Mouse (Mus musculus): ENCODE data around the gene Sept7. TPM values are rescaled to one million over a fixed set of nuclear protein-coding genes. Genes with fewer than 3 reads are reported as not detected.

The Sept7 gene
- 110 and 137 TPM in 2 replicates for polyA plus RNA-seq (2015; fragmentation: Nextera tagmentation; extraction: Ambion mirVana)

DNA sequence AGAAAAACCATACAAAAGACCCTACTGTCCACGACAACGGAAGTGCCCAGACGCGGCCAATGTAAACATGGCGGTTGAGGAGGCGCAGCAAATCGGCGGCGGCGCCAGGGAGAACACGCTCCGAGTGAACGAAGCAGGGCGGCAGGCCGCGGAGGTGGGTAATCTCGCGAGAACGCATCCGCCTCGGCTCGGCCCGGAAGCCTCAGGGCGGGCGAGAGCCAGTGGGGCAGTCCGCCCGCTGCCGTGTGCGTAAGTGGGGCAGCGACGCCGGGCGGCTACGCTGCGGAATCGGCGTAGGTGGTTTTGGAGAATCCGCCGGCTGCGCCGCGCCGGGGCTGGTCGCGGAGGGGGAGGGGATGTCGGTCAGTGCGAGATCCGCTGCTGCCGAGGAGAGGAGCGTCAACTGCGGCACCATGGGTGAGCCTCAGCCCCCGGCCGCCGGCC is at the start of gene Sept7:
Sept7 (plus strand) TSS at position 157 of the 444 bp plus-strand sequence.
- Histone ChIP-seq H3K9ac (peak within 1 kb of the TSS; percentile 99), H3K4me3 (replicated peaks) (peak within 1 kb of the TSS; percentile 98), H3K4me2 (peak within 1 kb of the TSS; percentile 80), H3K9me3 (replicated peaks) (no peaks in the 10 kb centered on the region), H3K4me1 (replicated peaks) (peaks cover 33% of the 10 kb centered on the region), H3K27ac (peak within 1 kb of the TSS; percentile 97), H3K36me3 (no peaks in the 10 kb centered on the region), H3K27me3 (no peaks in the 10 kb centered on the region)
- under 1% methylated on average over 53 of the region's 54 CpGs for WGBS (ENCODE audit: insufficient replicate concordance)
- DNase-seq (peak; percentile 97), ATAC-seq (ENCODE audit: low read depth) (peak; percentile 97)

DNA sequence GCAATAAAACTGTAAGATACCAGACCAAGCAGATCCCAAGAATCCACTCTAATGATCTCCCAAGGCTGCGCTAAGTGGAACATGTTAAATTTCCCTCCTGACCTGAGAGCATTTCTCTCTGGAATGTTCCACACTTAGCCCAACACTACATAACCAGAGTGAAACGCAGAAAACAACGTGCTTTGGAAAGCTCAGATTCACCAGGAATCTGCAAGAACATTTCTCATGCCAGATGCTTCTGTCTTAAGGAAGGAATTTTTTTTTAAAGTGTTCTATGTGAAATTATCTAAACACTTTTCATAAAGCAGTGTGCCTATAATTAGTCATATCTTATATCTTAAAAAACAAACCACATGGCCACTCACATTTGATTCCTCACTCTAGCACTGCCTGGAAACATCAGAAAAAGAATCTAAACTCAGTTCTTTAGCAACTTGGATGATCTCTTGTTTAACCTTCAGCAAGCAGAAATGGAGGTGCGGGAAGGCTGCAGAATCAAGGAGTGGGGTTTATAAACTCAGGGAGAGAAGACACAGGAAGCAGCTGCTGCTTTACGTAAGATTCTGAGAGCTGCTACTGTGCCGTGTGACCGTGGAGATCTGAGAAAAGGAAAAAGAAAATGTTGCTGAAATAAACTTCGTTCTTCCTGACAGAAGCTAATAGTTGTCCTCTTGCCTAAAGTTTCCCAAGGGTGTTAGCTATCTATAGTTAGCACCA is 44.0 kb upstream of the Sept7 start:
- no peak for ATAC-seq (ENCODE audit: low read depth)
- Histone ChIP-seq H3K9me3 (replicated peaks) (no peaks in the 10 kb centered on the region), H3K4me1 (replicated peaks) (no peaks in the 10 kb centered on the region), H3K4me3 (replicated peaks) (no peak overlapping the region), H3K9ac (no peak overlapping the region), H3K27me3 (no peaks in the 10 kb centered on the region), H3K4me2 (no peak overlapping the region), H3K36me3 (no peaks in the 10 kb centered on the region), H3K27ac (no peak overlapping the region)
- no peak for DNase-seq
- WGBS (ENCODE audit: insufficient replicate concordance): 59% methylated on average over 8 of the region's 8 CpGs

DNA sequence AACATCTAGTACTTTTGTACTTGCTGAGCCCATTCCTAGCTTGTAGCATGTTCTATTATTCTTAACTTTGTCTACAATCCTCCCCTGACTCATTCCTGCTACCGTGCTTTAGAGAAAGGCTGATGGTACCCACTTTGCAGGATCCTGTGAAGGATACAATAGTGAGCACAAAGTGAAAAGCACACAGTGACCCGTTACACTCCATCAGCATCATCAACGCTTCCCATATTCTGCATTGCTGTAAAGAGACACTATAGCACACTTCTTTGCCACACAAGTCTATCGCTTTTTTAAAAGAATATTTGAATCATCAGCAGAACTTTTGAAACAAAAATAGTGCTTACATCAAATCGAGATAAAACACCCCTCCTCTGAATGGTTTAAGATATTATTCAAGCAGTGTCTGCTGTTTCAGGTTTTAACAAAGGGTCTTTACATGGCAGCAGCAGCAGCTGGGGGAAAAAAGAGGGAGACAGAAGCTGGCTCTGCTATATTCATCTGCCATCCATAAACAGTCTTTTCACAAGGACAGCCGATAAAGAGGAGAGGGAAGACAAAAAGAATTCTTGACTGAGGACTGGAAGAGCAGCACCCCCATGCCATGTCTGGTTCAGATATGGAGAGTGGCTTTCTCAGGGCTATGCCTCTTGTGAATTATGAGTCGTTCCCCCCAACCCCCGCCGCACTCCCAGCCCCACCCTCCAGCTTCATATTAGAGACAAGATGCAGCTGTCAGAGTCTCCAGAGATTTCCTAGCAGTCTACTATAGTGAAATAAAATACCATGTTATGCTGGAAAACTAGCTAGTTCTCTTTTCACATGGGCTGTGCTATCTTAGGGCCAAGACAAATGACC is 39.7 kb upstream of the Sept7 start:
- H3K9ac ChIP-seq: no peak overlapping the region
- no peak overlapping the region for H3K4me3 ChIP-seq (replicated peaks)
- no peak overlapping the region for H3K27ac ChIP-seq
- peaks cover 3% of the 10 kb centered on the region; the same call in 1 of the 2 replicates for H3K4me1 ChIP-seq (replicated peaks)
- no peaks in the 10 kb centered on the region for H3K36me3 ChIP-seq
- no peaks in the 10 kb centered on the region for H3K27me3 ChIP-seq
- no peaks in the 10 kb centered on the region for H3K9me3 ChIP-seq (replicated peaks)
- no peak for DNase-seq
- 67% methylated on average over 9 of the region's 9 CpGs for WGBS (ENCODE audit: insufficient replicate concordance)
- ATAC-seq (ENCODE audit: low read depth): no peak
- H3K4me2 ChIP-seq: no peak overlapping the region

DNA sequence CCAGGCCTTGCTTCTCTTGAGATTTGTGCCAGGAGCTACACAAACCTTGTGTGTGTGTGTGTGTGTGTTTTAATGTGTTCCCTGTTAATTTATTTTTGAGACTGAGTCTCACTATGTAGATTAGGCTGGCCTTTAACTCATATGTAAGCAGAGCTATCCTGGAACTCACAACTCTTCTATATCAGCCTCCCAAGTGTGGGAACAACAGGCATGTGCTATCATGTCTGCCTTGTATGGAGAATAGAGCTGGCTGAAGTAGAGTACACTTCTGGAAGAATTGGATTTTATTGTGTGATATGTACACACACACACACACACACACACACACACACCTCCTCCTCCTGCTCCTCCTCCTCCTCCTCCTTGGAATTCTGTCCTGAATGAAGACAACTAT is 39.1 kb upstream of the Sept7 start:
- DNase-seq (no peak), ATAC-seq (ENCODE audit: low read depth) (no peak)
- Histone ChIP-seq H3K27me3 (no peaks in the 10 kb centered on the region), H3K9me3 (replicated peaks) (no peaks in the 10 kb centered on the region), H3K4me2 (no peak overlapping the region), H3K27ac (no peak overlapping the region), H3K9ac (no peak overlapping the region), H3K36me3 (no peaks in the 10 kb centered on the region), H3K4me3 (replicated peaks) (no peak overlapping the region), H3K4me1 (replicated peaks) (peaks cover 3% of the 10 kb centered on the region; the same call in 1 of the 2 replicates)

DNA sequence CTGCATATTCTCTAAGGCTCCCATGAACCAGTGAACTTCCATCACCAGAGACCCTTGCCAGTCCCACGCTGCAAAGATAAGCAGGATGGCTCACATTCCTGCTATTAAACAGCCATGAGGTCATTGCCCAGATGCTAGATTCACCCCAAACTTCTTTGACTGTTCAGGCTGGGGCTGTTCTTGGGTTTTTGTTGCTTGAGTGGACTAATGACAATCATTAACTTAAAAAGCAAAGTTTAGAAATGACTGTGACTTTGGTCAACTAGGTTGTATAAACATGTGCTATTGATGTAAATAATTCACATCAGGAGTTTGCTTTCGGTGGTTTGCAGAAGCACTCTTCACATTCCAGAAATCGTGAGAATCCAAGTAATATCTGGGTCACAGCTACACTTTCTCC is 36.8 kb upstream of the Sept7 start:
- Histone ChIP-seq H3K27ac (no peak overlapping the region), H3K4me3 (replicated peaks) (no peak overlapping the region), H3K36me3 (no peaks in the 10 kb centered on the region), H3K4me2 (no peak overlapping the region), H3K9me3 (replicated peaks) (no peaks in the 10 kb centered on the region), H3K4me1 (replicated peaks) (peaks cover 3% of the 10 kb centered on the region; the same call in 1 of the 2 replicates), H3K27me3 (no peaks in the 10 kb centered on the region), H3K9ac (no peak overlapping the region)
- ATAC-seq (ENCODE audit: low read depth) (no peak), DNase-seq (no peak)
- WGBS (ENCODE audit: insufficient replicate concordance): 44% methylated on average over 3 of the region's 3 CpGs

DNA sequence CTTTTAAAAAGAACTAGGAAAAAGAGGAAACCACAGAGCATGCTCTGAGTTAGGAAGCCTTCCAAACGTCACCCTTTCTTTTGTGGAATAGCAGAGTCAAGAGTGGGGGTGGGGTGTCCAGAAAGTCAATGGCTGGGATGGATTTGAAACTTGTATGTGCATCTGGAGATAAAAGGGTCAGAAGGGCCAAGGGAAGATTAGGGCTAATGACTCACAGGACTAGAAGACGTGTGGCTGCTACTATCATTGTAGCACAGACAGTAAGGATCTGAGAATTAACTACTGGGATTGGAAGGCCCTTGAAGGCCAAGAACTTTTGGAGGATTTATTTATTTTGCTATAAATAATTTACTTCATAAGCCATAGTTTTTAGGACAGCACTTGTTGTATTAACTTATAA is 36.0 kb upstream of the Sept7 start:
- ATAC-seq (ENCODE audit: low read depth): no peak

DNA sequence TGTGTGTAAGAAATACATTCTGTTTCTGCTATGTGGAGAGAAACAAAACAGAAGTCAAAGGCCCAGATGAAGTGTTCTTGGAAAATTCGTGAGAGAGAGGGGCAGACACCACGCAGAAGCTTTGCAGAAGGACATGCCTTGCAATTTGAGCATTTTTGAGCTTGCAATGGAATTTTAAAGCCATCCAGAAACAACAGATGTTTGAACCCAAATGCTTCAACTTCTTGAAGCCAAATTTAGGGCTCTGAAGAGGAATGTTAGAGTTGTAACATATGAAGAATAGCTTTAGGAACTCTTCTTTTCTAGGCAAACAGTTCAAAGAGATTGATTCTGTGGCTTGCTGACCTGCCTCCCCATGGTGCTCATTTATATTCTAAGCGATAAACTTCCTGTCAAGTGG is 33.3 kb upstream of the Sept7 start:
- ATAC-seq (ENCODE audit: low read depth) (no peak), DNase-seq (no peak)
- Histone ChIP-seq H3K36me3 (no peaks in the 10 kb centered on the region), H3K27ac (no peak overlapping the region), H3K9ac (no peak overlapping the region), H3K4me1 (replicated peaks) (peaks cover 3% of the 10 kb centered on the region; the same call in 1 of the 2 replicates), H3K4me2 (no peak overlapping the region), H3K9me3 (replicated peaks) (no peaks in the 10 kb centered on the region), H3K27me3 (no peaks in the 10 kb centered on the region), H3K4me3 (replicated peaks) (no peak overlapping the region)
- WGBS (ENCODE audit: insufficient replicate concordance): 48% methylated on average over 3 of the region's 3 CpGs

More for the DNA sequence above, 36.0 kb upstream of the Sept7 start:
- no peaks in the 10 kb centered on the region for H3K27me3 ChIP-seq
- no peak overlapping the region for H3K9ac ChIP-seq
- peaks cover 3% of the 10 kb centered on the region; the same call in 1 of the 2 replicates for H3K4me1 ChIP-seq (replicated peaks)
- WGBS (ENCODE audit: insufficient replicate concordance): 3% methylated on average over 2 of the region's 2 CpGs
- H3K36me3 ChIP-seq: no peaks in the 10 kb centered on the region
- no peak overlapping the region for H3K4me2 ChIP-seq
- no peaks in the 10 kb centered on the region for H3K9me3 ChIP-seq (replicated peaks)
- DNase-seq: no peak
- no peak overlapping the region for H3K4me3 ChIP-seq (replicated peaks)
- no peak overlapping the region for H3K27ac ChIP-seq

DNA sequence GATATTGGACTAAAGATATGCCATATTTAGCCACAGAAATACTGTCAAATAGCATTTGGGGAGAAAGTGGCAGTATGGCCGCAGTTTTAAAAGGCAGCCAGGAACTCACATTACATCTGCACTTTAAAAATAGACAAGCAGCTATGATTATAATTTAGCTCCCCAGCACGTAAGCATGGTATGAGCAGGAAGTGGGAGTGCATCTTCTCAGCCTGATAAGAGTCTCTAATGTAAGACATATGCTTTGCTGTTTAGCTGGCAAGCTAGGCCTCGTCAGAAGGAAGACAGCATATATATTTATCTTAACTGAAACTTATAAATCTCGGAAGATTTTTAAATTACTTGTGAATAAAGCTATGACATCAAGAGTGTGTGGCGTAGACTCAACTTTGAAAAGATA is 32.4 kb upstream of the Sept7 start:
- H3K27ac ChIP-seq: no peak overlapping the region
- no peaks in the 10 kb centered on the region for H3K9me3 ChIP-seq (replicated peaks)
- ATAC-seq (ENCODE audit: low read depth): no peak
- no peaks in the 10 kb centered on the region for H3K27me3 ChIP-seq
- H3K36me3 ChIP-seq: no peaks in the 10 kb centered on the region
- H3K4me1 ChIP-seq (replicated peaks): peaks cover 3% of the 10 kb centered on the region; the same call in 1 of the 2 replicates
- no peak overlapping the region for H3K4me3 ChIP-seq (replicated peaks)
- 29% methylated on average over 5 of the region's 5 CpGs for WGBS (ENCODE audit: insufficient replicate concordance)
- no peak for DNase-seq
- no peak overlapping the region for H3K9ac ChIP-seq
- no peak overlapping the region for H3K4me2 ChIP-seq

DNA sequence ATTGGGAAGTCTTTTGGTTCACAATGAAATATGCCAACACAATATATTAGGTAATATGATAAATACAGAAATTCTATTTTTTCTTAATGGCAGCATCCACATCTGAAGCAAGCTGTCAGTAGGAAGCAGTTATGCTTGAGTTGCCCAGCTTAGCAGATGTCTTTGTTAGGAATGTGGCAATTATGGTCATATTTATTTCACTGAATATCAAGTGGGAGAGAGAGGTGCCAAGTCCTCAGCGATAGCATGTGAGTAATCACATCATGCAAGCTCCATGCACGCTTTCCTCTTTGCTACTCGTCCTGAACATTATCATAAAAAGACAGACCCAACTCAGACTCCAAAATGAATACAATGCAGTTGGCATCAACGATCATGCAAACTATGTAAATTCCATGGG is 27.3 kb upstream of the Sept7 start:
- DNase-seq (no peak), ATAC-seq (ENCODE audit: low read depth) (no peak)
- no peak overlapping the region for H3K4me2 ChIP-seq
- H3K9ac ChIP-seq: no peak overlapping the region
- H3K27ac ChIP-seq: no peak overlapping the region
- 67% methylated on average over 4 of the region's 4 CpGs for WGBS (ENCODE audit: insufficient replicate concordance)
- H3K27me3 ChIP-seq: no peaks in the 10 kb centered on the region
- no peaks in the 10 kb centered on the region for H3K4me1 ChIP-seq (replicated peaks)
- H3K36me3 ChIP-seq: no peaks in the 10 kb centered on the region
- H3K9me3 ChIP-seq (replicated peaks): no peaks in the 10 kb centered on the region
- H3K4me3 ChIP-seq (replicated peaks): no peak overlapping the region

DNA sequence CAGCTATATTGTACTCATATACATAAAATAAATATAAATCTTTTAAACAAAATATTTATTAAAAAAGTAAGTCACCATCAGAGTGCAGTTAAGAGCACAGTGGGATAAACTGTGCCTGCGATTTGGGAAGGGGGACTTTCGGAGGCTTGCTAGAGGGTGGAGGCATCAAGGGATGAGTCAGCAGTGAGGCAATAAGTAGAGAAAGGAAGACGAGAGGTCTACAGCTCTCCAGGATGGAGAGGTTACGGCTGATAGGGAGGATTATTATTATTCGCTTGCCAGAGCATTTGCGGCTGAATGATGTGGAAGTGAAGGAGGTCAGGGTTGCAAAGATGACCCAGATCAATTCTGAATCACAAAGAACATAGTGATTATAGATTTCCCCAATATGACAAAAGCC is 22.5 kb upstream of the Sept7 start:
- no peak for ATAC-seq (ENCODE audit: low read depth)
- Histone ChIP-seq H3K9ac (no peak overlapping the region), H3K9me3 (replicated peaks) (no peaks in the 10 kb centered on the region), H3K27ac (no peak overlapping the region), H3K36me3 (no peaks in the 10 kb centered on the region), H3K4me1 (replicated peaks) (no peaks in the 10 kb centered on the region), H3K4me2 (no peak overlapping the region), H3K4me3 (replicated peaks) (no peak overlapping the region), H3K27me3 (no peaks in the 10 kb centered on the region)
- 61% methylated on average over 6 of the region's 6 CpGs for WGBS (ENCODE audit: insufficient replicate concordance)
- DNase-seq: no peak

DNA sequence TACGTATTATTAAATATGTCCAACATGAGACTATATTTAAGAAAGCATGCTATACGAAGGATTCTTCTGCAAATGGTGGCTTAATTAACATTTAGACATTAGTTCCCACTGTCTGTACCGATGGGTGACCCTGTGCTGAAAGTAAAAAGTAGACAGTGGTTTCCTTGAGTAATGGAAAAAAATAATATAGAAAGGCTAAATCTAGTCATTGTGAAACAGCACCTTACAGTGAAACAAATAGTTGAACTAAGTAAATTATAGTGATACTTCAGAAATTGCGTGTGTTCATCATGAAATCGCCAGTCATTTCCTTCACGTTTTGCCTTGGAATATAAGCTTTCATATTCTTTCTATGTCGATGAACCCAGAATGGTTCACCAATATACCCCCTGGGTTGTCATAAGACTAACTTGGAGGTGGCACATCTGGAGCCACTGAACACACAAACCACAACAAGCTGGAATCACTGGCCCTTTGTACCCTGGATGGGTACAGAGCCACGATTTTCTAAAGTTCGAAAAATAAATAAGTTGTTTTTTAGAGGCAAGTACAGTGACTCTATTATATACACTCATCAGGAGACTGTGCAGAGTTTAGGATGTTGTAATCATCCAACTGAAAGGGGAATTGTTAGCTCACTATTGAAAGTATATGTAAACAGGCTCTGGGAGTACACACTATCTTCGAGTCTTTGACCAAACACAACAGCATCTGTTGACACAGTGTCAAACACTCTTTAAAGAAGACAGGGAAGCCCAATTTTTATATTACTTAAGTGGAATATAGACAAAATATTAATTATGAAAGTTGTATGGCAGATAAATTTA is 21.8 kb upstream of the Sept7 start:
- Histone ChIP-seq H3K9ac (no peak overlapping the region), H3K4me1 (replicated peaks) (no peaks in the 10 kb centered on the region), H3K36me3 (no peaks in the 10 kb centered on the region), H3K4me2 (no peak overlapping the region), H3K9me3 (replicated peaks) (no peaks in the 10 kb centered on the region), H3K27me3 (no peaks in the 10 kb centered on the region), H3K27ac (no peak overlapping the region), H3K4me3 (replicated peaks) (no peak overlapping the region)
- DNase-seq (no peak), ATAC-seq (ENCODE audit: low read depth) (peak; percentile 74)
- 69% methylated on average over 10 of the region's 10 CpGs for WGBS (ENCODE audit: insufficient replicate concordance)

All from liver, embryonic 13.5 days (tissue).